Mouse (Mus musculus) lung, adult 18-20 months (tissue): Measurements from ENCODE around the gene Radil.

ENCODE experiments used
- DNase-seq, 2 experiments: peaks; one replicate each; pipeline ENCODE4 v3.0.0; 2022; ENCODE audit warnings: mixed read lengths in 2 of 2

Radil gene

GRCm38 (mm10) chr5:142537286-142537685 is 13.6 kb downstream of the Radil start:
- DNase-seq, result peak in 1 of 2 experiments; percentile 35

DNA sequence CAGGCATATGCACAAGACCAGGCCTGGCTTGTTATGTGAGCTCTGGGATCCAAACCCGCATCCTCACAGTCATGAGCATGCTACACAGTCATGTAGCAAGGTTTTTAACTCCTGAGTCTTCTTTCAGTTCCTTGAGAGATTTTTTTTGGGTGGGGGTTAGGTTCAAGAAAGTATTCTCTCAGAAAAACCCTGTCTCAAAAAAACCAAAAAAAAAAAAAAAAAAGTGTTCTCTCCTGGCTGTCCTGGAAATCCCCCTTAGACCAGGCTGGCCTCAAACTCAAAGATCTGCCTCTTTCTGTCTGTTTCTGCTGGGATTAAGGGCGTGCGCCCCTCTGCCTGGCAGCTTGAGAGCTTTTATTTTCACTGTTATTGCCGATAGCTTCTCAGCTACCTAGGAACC is 15.5 kb downstream of the Radil start:
- DNase-seq, result no peak

- DNase-seq, result no peak
Measured at GRCm38 (mm10) chr5:142529915-142530314, 21.0 kb downstream of the Radil start, which contains the start of gene Papolb. Papolb (minus strand) TSS chr5:142530076.

GRCm38 (mm10) chr5:142524711-142525464 is 26.0 kb downstream of the Radil start:
- no peak for DNase-seq

DNA sequence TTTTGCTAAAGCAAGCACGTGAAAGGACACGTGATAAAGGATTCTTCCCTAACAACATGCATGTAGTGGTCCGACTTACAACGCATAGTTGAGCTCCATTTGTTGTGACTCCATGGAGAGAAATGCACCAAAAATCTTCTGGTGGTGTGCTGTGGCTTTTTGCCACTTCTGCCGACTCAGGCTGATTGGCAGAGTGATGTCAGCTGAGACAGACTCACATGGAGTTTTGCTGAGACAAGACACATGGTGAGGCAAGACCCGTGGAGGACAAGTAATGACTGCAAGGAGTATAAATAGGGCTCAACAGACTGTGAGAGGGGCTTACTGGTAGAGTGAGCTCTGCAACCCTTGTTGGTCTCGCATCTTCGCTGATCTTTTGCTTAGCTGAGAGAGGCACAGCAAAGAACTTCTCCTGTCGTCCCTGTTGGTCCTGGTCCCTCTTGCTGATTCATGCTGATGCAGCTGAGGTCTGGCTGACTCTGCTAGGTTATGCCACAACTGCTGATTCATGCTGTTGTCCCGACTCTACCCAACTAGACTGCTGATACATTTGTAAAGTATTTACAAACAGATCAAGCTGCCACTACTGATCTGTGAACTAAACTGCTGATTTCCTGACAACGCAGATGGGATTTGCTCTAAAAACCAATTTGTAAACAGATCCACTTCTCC is 29.6 kb downstream of the Radil start:
- DNase-seq, result no peak

DNA sequence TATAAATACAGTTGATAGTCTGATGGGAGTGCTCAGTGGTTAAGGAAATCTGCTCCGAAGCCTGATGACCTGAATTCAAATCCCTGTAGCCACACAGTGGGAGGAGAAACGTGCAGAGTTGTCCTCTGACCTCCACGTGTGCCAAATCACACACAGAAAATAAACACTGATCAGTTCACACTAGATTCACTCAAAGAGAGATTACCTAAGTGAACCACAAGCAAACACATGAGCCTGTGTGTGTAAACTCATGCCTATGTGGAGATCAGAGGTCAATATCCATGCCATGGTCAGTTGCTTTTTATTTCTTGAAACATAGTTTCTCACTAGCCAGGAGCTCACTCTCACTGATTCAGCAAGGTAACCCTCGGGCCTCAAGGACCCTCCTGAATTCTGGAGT is 30.5 kb downstream of the Radil start:
- no peak for DNase-seq

DNA sequence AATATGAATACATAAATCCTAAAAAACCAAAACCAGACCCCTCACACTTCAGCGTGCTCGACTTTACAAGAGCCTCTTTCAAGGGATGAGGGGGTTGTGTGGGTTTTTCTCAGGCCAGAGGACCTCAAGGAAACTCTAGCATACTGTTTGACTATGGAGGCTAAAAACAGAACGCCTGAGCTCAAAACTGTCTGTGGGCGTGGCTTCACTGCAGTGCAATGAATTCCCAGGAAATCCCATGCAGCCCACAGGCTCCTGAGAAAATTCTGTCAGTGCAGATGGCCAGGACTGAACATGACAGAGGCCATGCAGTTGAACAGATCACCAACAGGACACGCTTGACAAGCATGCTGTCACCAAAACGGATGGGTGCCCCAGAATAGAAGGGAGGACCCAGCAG is 31.9 kb downstream of the Radil start:
- no peak for DNase-seq

DNA sequence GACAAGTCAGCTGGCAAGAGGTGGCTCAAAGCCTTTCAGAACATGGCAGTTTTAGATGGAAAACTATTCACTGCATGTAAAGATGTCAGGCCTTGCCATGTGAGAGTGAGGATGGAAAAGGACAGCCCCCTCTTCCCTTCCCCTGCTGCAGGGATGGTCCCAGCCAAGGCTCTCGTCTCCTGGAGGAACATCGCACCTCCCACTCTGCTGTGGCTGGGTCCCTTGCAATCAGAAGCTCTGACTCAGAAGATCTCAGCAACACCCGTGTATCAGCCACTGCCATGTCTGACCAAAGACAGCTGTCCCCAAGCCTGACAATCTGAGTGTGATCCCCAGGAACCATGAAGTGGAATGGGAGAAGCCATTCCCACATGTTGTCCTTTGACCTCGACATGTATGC is 38.8 kb downstream of the Radil start:
- no peak for DNase-seq

DNA sequence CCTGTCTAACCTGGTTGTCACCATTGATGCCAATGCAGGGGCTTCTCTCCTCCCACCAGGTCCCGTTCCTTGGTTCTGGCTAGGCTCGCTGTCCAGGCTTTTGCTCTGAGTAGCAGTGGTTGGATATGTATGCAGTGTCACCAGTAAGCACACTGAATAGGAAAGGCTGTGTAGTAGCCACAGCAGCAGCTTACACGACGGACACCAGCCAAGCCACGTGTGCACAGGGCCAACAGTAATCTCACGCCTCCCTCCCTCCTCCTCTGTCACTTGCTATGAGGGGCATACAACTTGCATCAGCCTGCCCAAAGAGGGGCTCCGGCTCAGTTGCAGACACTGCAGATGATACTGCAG is 40.9 kb downstream of the Radil start:
- DNase-seq, result no peak

DNA sequence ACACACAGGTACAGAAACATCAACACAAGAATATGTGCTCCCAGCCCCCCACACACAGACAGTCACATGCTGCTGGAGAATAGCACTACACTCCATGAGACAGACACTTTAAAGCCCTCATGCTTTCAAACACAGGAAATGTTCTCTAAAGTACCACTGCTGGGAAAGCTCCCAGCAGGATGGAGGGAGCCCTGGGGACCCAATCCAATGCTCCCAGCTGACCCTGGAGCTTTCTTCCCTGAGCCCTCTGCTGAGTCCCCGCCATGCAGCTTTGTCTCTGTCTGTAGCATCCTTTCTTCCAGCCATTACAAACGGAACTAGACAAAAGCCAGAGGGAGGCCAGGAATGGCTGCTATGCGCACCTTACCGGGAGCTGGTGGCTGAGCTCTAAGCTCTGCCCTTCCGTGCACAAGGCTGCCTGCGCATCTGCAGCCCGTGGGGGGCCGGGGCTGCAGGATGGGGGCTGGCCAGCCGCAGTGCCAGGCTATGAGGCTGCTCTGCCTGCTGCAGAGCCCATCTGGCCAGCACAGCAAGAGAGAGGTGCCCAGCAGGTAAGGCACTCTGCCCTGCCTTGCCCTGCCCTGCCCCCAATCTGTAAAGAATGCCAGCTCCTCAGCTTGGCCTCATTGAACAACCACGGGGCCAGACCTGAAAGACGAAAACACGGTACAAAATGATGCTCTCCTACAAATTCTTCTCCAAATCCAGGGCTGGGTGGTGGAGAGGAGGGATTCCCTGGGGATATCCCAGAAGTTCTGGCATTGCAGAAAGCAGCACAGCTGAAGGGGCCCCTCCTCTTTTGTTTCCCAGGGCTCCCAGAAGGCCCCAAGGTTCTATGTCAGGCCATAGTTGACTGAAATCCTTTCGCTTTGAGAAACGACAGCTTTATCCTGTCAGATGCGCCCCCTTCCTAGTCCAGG is 41.5 kb downstream of the Radil start:
- peak; percentile 30 to 33 for DNase-seq

GRCm38 (mm10) chr5:142505695-142506423 is 45.0 kb downstream of the Radil start:
- no peak for DNase-seq

DNA sequence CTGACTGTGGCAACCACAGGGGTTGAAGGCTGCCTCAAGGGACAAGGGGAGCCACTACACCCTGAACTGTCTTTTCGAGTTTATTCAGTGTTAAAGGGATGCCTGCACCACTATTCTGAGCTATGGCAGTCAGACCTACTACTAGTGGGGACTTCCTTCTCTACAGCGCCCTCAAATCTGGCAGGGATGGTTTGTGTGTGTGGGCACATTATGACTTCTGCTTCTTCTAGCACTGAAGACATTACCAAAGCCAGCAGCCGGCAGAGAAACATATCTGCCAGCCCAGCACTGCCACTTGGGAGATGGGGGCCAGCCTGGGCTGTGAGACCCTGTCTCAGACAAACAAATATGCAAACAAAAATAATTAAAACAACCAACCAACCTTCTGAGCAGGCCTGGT is 46.7 kb downstream of the Radil start:
- DNase-seq, result no peak

- peak; percentile 78 to 86 for DNase-seq
Measured at GRCm38 (mm10) chr5:142502414-142502813, 48.5 kb downstream of the Radil start.

DNA sequence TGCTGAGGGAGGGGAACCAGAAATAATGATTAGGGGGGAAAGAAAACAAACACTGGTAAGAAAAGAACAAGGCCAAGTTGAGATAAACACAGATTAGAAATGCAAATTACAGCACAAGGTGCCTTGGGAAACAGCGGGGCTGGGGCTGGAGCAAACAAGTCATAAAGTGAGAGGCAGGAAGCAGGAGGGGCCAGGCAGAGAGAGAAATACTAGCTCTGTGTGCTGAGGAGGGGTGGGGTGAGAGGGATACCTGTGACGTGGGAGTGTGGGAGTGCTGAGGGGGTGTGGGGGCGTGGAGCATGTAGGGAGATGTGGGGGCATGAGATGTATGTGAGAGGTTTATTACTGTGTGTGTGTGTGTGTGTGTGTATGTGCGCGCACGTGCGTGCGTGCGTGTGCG is 50.0 kb downstream of the Radil start:
- no peak for DNase-seq

GRCm38 (mm10) chr5:142498964-142499363 is 51.9 kb downstream of the Radil start:
- DNase-seq, result no peak

DNA sequence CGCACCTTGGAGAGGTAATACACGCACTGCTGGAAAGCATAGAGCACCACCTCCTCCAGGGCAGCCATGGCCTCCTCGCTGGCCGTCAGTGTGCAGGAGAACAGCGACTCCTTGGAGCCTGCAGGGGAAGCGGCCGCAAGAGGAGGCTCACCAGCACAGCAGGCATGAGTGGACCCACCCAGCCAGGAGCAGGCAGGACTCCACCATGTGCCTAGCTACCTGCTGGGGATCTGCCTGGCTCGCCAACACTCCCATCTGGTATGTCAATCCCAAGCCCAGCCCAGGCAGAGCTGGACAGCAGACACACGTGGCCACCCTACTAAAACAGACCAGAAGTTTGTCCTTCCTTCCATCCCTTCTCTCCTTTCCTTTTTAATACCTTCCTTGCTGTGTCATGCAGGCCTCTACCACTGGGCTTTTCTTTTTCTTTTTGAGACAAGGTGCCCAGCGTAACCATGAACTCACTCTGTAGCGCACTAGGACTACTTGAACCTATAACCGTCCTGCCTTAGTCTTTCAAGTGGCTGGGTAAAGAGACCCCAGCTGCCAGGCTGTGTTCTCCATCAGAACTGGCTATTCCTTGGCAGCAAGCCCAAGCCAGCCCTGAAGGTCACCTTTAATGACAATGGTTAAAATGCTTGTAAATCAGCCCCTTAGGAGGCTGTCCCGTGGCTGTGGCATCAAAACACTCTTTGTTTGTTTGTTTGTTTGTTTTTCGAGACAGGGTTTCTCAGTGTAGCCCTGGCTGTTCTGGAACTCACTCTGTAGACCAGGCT is 55.4 kb downstream of the Radil start:
- DNase-seq, result no peak

DNA sequence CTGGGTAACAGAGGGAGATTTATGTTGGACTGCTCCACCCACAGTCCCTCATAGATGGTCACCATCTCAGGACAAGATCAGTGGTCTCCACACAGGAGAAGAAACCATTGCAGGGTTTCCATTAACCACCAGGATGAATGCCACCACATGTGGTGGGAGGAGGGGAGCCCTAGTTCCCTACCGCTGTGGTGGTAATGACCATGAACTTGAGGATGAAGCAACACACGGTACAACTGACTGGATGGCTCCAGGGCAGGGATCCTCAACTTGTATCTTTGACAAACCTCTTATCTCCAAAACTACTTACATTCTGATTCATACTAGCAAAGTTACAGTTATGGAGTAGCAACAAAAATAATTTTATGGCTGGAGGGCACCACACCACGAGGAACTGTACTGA is 57.6 kb downstream of the Radil start:
- DNase-seq, result no peak

- no peak for DNase-seq
Measured at GRCm38 (mm10) chr5:142489955-142490707, 60.8 kb downstream of the Radil start.

DNA sequence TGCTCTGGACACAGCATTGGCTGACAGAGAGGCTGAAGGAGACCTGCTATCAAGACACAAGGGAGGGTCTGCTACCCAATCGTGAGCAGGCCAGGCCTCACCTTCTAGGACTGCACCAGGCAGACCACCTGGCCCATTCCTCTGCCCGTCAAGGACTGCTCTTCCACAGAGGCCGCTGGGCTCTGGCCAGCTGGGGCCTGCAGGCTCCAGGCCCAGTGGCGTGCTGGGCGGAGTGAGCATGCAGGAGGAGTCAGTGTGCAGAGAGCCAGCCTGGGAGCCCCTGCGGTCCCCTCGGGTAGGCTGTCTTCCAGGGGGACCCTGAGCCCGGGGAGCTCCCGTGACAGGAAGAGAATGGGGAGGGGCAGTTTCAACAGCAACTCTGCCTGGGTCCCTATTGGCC is 64.2 kb downstream of the Radil start:
- no peak for DNase-seq

DNA sequence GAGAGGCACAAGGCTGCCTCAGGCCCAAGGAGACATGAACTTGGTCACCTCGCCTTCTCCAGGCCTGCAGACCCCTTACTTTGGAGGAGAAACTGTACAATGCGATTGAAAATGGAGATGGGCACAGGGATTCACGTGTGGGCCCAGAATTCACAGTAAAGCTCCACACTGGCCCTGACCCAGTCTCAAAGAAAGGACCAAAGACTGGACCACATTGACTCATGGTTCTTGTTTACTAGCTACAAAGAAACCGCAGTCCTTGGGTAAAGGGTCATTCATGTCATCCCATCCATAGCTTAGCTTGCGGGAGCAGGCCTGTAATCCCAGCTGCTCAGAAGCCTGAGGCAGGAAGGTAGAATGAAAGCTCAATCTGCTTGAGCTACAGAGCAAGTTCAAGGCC is 67.3 kb downstream of the Radil start:
- no peak for DNase-seq

GRCm38 (mm10) chr5:142482512-142482911 is 68.4 kb downstream of the Radil start:
- DNase-seq, result no peak
